Mouse (Mus musculus): ENCODE data around the gene Slamf9. TPM values are rescaled to one million over a fixed set of nuclear protein-coding genes. Genes with fewer than 3 reads are reported as not detected.

The Slamf9 gene
- polyA plus RNA-seq, 1 experiment from 2014 or later: 12.1 TPM

DNA sequence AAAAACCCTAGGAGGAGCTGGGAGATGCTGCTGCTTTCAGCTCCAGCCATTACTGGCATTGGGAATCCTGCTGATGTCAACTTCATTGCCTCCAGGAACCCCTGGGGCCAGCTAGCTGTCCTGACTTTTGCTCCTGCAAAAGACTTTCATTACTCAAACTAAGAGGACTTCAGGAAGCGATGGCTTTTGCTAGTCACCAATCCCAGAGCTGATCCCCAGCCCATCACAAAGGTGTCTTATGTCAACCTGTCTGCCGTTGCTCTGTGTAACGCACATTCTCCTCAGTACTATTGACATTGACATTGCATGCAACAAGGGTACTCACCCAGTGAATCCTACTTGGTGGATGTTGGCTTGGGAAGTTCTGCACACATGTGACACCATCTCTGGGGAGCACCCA, 962 bp upstream of the Slamf9 start:
- Histone ChIP-seq H3K79me2 (ENCODE audit: inconsistent target) (peaks cover 15% of the 10 kb centered on the region; the same call in 1 of the 2 replicates), H3K36me3 (ENCODE audit: inconsistent target) (no peaks in the 10 kb centered on the region), H3K27ac (peak overlapping the region; percentile 77; the same call in 1 of the 2 replicates), H3K4me3 (ENCODE audit: inconsistent target) (no peak overlapping the region)
- 100% methylated on average over 3 of the region's 3 CpGs for WGBS (ENCODE audit: missing documents)

DNA sequence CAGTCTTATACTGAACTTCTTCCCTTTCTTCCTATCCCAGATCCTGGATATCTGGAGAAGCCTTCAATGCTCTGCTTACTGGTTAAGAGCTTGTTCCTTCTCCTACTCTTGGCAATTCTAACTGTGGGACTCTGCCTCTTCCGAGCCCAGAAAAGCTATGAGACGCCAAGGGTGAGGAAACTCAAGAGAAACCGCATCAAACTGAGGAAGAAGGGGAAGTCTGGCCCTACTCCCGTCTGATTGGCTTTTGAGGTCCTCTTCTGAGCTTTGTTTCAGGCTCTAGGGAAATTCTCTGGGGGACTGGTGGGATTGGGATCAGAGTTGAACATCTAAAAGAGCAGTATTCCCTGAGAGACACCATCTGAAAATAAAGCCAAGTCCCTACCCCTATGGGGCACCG, 2.9 kb downstream of the Slamf9 start:
- Histone ChIP-seq H3K79me2 (ENCODE audit: inconsistent target) (peaks cover 15% of the 10 kb centered on the region; the same call in 1 of the 2 replicates), H3K27ac (peak overlapping the region; percentile 17; the same call in 1 of the 2 replicates), H3K4me3 (ENCODE audit: inconsistent target) (no peak overlapping the region), H3K36me3 (ENCODE audit: inconsistent target) (no peaks in the 10 kb centered on the region)
- 6% methylated on average over 5 of the region's 5 CpGs for WGBS (ENCODE audit: missing documents)

DNA sequence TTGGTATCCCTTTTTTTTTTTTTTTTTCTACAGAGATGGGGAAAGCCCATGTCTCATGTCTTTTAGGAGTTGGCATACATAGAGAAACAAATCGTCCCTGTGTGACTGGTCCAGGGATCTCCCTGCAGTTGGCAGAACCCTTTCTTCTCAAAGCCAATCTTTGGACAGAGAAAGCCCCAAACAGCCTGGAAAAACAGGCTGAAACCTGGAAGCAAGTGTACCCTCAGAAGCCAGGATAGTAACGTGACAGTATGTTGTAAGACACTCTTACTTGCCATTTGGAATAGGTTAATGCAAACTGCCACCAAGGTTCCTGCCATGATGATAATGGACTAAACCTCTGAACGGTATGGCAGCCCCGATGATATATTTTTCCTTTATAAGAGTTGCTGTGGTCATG, 5.2 kb downstream of the Slamf9 start:
- WGBS (ENCODE audit: missing documents): 98% methylated on average over 4 of the region's 4 CpGs
- H3K27ac ChIP-seq: no peak overlapping the region
- H3K36me3 ChIP-seq (ENCODE audit: inconsistent target): no peaks in the 10 kb centered on the region
- H3K79me2 ChIP-seq (ENCODE audit: inconsistent target): peaks cover 14% of the 10 kb centered on the region; the same call in 1 of the 2 replicates
- H3K4me3 ChIP-seq (ENCODE audit: inconsistent target): no peak overlapping the region

DNA sequence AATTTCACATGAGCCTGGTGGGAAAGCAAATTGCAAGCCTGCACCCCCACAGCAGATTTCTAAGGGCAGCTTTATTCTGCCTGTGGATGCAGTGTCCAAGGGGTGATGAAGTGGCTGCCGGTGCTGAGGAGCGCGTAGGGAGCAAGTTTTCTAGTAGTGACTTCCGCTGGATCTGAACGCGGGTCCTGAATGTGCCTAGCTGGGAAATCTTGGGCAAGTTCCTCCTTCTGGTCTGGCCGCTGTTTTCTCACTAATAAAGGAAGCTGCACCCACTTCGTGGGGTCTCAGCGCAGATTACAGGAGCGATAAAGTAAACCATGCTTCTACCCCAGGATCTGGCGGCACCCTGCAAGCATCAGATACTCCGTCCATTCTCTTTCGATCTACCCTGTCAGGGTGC, 6.0 kb downstream of the Slamf9 start:
- 33% methylated on average over 13 of the region's 13 CpGs for WGBS (ENCODE audit: missing documents)
- H3K36me3 ChIP-seq (ENCODE audit: inconsistent target): no peaks in the 10 kb centered on the region
- peaks cover 6% of the 10 kb centered on the region; the same call in 1 of the 2 replicates for H3K79me2 ChIP-seq (ENCODE audit: inconsistent target)

DNA sequence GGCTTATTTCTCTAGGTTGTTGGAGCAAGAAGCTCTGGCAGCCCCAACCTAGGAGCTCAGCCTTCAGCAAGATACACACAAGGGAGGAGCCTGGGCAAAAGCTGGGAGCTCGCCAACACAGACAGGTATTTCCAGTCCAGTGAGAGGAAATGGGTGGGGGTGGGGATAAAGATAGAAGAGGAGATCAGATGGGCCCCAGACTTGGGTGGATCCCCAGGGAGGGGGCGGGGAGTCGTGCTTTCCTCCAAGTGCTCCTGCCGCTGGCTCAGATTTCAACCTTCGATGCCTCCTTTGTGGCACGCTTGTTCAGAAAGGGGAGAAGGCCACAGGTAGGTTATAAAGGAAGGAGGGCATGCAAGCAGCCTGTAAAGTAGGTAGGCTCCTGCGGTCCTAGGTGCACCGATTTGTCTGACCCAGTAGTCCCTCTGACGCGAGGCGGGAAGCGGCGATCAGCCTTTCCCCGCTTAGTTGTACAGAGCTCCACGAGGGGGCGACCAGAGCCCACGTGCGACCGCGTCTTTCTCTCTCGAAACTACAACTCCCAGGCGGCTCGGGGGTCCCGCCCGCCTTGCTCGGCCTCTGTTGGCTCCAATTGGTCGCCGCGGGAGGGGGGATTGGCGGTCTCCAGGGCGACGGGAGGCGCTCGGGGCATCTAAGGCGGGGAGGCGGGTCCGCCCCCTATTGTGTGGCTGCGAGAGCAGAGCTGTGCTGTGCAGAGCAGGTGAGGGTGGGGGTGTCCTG, 6.6 kb downstream of the Slamf9 start, which contains the start of gene Igsf9:
Gene Igsf9 (plus strand): TSS at position 249 of the 741 bp plus-strand sequence.
- WGBS (ENCODE audit: missing documents): 4% methylated on average over 32 of the region's 38 CpGs
- no peaks in the 10 kb centered on the region for H3K36me3 ChIP-seq (ENCODE audit: inconsistent target)
- H3K27ac ChIP-seq: no peak within 1 kb of the TSS
- peak within 1 kb of the TSS; percentile 11; the same call in 1 of the 2 replicates for H3K4me3 ChIP-seq (ENCODE audit: inconsistent target)
- peaks cover under 1% of the 10 kb centered on the region; the same call in 1 of the 2 replicates for H3K79me2 ChIP-seq (ENCODE audit: inconsistent target)

More for the DNA sequence above, 6.0 kb downstream of the Slamf9 start:
- H3K4me3 ChIP-seq (ENCODE audit: inconsistent target): no peak overlapping the region; the same call in 1 of the 2 replicates
- no peak overlapping the region for H3K27ac ChIP-seq

DNA sequence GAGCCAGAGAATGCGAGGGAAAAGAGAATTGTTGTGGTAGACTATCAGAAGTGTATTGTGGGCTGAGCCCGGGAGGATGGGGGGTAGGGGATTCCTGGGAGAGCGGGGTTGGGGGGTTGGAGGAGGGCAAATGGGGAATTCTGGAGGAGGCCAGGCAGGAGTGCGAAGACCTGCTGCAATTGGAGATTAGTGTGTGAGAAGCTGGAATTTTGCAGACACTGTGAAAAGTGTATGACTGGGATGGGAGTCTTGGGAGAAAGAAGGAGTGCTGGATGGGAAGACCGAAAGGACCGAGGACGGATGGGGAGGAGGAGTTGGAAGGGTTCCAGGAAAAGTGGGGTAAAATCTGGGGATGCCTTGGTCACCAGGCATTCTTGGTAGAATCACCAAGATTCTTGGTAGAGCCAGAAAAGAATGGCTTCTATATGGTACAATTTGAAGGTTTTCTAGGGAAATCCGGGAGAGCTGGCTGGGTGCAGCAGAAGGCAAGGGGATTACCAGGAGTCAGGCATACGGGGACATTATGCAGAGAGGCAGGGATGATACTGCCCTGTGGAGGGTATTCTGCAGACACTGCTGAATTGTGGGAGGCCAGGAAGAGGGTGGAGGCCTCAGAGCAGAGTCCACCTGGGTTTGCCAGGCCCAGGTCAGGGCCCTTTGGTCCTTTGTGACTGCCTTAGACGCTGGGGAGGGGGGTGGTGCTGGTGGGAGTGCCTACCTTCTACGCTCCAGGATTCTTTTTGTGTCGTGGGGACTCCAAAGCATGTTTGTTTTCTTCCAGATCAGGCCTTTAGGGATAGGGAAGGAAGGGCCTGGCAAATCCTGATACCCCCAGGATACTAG, 7.6 kb downstream of the Slamf9 start:
- Histone ChIP-seq H3K79me2 (ENCODE audit: inconsistent target) (no peaks in the 10 kb centered on the region), H3K27ac (no peak overlapping the region), H3K36me3 (ENCODE audit: inconsistent target) (no peaks in the 10 kb centered on the region), H3K4me3 (ENCODE audit: inconsistent target) (peak overlapping the region; percentile 11; the same call in 1 of the 2 replicates)
- WGBS (ENCODE audit: missing documents): 68% methylated on average over 11 of the region's 12 CpGs

DNA sequence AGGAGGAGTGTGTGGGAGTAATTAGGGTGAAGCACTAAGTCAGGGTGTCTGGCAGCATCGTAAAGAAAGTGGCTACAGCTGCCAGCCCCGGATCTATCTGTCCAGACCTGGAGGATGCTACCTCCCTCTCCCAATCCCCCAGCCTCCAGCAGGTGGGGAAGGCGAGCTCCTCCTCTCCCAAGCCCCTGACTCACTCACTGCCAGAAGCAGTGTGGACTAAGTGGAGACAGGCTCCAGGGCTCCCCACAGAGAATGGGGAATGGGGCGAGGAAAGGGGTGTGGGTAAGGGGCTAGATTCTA, 8.2 kb downstream of the Slamf9 start:
- Histone ChIP-seq H3K4me3 (ENCODE audit: inconsistent target) (no peak overlapping the region), H3K79me2 (ENCODE audit: inconsistent target) (no peaks in the 10 kb centered on the region), H3K27ac (no peak overlapping the region), H3K36me3 (ENCODE audit: inconsistent target) (no peaks in the 10 kb centered on the region)
- 91% methylated on average over 4 of the region's 4 CpGs for WGBS (ENCODE audit: missing documents)

DNA sequence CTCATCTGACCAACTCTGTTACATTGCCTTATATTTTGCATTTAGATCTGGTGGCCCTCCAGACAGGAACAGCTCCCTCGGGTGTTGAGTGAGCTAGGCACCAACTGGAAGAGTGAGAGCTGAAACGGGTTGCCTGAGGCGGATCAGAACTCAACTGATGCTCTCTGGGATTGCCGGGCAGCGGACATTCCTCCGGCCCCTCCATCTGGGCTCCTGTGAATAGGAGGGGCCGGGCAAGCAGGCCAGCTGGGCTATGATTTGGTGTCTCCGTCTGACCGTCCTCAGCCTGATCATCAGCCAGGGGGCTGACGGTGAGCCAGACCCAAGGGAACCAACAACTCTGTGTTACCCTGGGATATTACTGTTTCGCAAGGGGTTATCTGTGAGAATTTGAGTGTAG, 9.1 kb downstream of the Slamf9 start:
- Histone ChIP-seq H3K36me3 (ENCODE audit: inconsistent target) (no peaks in the 10 kb centered on the region), H3K79me2 (ENCODE audit: inconsistent target) (no peaks in the 10 kb centered on the region), H3K27ac (no peak overlapping the region), H3K4me3 (ENCODE audit: inconsistent target) (no peak overlapping the region)
- 95% methylated on average over 11 of the region's 11 CpGs for WGBS (ENCODE audit: missing documents)

DNA sequence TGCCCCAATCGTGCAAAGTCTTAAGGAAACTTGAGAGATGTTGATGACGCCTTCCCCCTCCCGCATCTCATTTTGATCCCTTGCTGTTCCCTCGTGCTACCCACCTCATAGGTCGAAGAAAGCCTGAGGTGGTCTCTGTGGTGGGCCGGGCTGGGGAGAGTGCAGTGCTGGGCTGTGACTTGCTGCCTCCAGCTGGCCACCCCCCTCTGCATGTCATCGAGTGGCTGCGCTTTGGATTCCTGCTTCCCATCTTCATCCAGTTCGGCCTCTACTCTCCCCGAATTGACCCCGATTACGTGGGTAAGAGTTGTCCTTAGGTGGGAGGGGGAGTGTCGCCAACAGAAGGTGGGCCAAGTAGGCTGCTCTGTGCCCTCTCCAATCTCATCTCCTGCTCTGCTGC, 9.5 kb downstream of the Slamf9 start:
- WGBS (ENCODE audit: missing documents): 93% methylated on average over 13 of the region's 13 CpGs
- H3K36me3 ChIP-seq (ENCODE audit: inconsistent target): no peaks in the 10 kb centered on the region
- no peak overlapping the region for H3K4me3 ChIP-seq (ENCODE audit: inconsistent target)
- no peak overlapping the region for H3K27ac ChIP-seq
- no peaks in the 10 kb centered on the region for H3K79me2 ChIP-seq (ENCODE audit: inconsistent target)

DNA sequence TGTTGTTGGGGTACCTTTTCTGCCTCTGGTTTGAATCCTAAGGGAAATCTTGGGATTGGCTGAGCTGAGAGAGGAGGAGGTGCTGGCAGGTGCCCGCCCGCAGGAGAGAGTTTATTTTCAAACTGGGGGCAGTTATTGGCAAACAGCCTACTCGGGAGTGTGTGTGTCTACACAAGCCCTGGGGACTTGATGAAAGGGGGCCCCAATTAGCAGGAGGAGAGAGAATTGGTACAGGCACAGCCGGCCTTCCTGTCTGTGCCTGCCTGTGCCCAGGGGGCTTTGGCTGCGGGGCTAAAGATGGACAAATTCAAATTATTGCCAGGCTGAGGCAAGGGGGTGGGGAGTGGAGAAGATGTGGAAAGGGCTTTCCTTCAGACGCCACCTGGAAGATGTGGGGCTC, 10.7 kb downstream of the Slamf9 start:
- 93% methylated on average over 6 of the region's 6 CpGs for WGBS (ENCODE audit: missing documents)
- Histone ChIP-seq H3K27ac (no peak overlapping the region), H3K36me3 (ENCODE audit: inconsistent target) (no peaks in the 10 kb centered on the region)

DNA sequence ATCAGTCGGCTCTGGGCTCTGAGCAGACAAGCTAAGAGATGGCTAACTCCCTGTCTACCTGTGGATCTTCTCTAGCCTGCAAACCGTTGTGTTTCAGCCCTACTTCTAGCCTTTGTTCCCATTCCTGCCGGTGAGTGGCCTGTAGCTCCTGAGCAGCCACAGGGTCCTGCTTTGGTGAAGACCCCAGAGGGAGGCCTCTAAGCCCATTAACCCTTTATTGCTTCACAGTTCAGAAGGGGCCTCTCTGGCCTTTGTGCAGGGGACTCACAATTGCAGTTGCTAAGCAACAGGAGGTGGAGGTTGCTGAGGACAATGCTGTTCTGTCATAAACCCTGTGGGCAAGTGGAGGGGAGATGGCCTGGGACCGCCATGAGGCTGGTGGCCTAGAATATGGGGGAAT, 11.1 kb downstream of the Slamf9 start:
- 100% methylated on average over 3 of the region's 4 CpGs for WGBS (ENCODE audit: missing documents)
- no peaks in the 10 kb centered on the region for H3K79me2 ChIP-seq (ENCODE audit: inconsistent target)
- H3K36me3 ChIP-seq (ENCODE audit: inconsistent target): no peaks in the 10 kb centered on the region
- no peak overlapping the region for H3K4me3 ChIP-seq (ENCODE audit: inconsistent target)
- H3K27ac ChIP-seq: no peak overlapping the region

More for the DNA sequence above, 10.7 kb downstream of the Slamf9 start:
- no peak overlapping the region for H3K4me3 ChIP-seq (ENCODE audit: inconsistent target)
- no peaks in the 10 kb centered on the region for H3K79me2 ChIP-seq (ENCODE audit: inconsistent target)

DNA sequence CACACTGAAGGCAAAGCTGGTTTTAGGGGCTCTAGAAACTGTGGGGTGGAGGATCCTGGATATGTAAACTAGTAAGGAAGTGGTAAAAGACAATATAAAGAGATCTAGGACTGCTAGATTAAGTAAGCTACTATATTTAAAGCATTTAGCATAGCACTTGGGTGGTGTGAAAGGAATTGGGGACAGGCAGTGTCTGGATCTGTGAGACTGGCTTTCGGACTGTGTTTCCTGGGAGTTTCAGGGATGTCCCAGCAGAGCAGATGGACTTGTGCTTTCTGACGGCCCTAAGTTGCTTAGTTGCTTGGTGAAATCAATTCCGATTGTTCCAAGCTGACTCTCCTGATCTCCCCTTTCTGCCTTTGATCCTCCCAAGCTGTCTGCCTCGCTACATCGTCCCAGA, 11.5 kb downstream of the Slamf9 start:
- Histone ChIP-seq H3K36me3 (ENCODE audit: inconsistent target) (no peaks in the 10 kb centered on the region), H3K79me2 (ENCODE audit: inconsistent target) (no peaks in the 10 kb centered on the region)
- 95% methylated on average over 5 of the region's 5 CpGs for WGBS (ENCODE audit: missing documents)

DNA sequence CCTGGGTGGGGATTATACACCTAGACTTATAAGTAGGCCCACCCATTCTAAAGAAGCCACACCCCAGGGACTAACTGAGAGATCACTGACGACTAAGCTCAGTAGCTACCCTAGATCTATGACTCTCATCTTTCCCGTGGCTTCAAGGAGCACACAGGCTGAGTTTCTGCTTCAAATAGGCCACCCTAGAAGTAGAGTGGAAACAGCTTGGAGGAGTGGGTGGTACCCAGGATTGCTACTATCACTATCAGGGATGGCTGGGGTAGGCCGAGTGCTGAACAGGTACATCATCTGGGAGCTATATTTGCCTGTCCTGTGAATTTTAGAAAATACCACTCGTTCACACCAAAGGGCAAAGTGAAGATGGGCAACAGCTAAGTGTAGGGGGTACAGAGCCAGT, 12.7 kb downstream of the Slamf9 start:
- 90% methylated on average over 4 of the region's 4 CpGs for WGBS (ENCODE audit: missing documents)
- H3K36me3 ChIP-seq (ENCODE audit: inconsistent target): no peaks in the 10 kb centered on the region
- no peaks in the 10 kb centered on the region for H3K79me2 ChIP-seq (ENCODE audit: inconsistent target)
- no peak overlapping the region for H3K27ac ChIP-seq
- H3K4me3 ChIP-seq (ENCODE audit: inconsistent target): no peak overlapping the region

More for the DNA sequence above, 11.5 kb downstream of the Slamf9 start:
- Histone ChIP-seq H3K4me3 (ENCODE audit: inconsistent target) (no peak overlapping the region), H3K27ac (no peak overlapping the region)

DNA sequence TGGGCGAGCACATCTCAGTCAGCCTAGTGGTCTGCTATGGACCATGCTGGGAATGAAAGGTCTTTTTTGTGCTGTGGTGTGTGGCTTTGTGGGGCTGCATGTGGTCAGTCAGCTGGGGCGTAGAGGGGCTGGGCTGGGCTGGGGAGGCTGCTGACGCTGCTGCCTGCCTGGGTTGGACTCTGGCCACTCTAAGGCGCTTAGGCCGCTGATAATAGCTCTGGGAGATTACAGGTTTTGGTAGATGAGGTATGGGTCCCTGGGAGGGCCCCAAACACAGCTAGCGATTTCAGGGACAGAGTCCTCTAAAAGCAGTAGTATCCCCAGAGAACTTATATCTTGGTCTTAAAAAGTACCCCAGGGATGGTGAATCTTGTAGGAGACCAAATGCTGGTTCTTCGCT, 13.7 kb downstream of the Slamf9 start:
- Histone ChIP-seq H3K79me2 (ENCODE audit: inconsistent target) (no peaks in the 10 kb centered on the region), H3K27ac (no peak overlapping the region), H3K36me3 (ENCODE audit: inconsistent target) (no peaks in the 10 kb centered on the region), H3K4me3 (ENCODE audit: inconsistent target) (no peak overlapping the region)
- WGBS (ENCODE audit: missing documents): 87% methylated on average over 7 of the region's 7 CpGs

All from macrophage (primary cell).